Mouse (Mus musculus): ENCODE data around the gene Sh3bp5. TPM values are rescaled to one million over a fixed set of nuclear protein-coding genes. Genes with fewer than 3 reads are reported as not detected.

Gene Sh3bp5
- polyA plus RNA-seq, 1 experiment from 2014 or later = 29.9 TPM

DNA sequence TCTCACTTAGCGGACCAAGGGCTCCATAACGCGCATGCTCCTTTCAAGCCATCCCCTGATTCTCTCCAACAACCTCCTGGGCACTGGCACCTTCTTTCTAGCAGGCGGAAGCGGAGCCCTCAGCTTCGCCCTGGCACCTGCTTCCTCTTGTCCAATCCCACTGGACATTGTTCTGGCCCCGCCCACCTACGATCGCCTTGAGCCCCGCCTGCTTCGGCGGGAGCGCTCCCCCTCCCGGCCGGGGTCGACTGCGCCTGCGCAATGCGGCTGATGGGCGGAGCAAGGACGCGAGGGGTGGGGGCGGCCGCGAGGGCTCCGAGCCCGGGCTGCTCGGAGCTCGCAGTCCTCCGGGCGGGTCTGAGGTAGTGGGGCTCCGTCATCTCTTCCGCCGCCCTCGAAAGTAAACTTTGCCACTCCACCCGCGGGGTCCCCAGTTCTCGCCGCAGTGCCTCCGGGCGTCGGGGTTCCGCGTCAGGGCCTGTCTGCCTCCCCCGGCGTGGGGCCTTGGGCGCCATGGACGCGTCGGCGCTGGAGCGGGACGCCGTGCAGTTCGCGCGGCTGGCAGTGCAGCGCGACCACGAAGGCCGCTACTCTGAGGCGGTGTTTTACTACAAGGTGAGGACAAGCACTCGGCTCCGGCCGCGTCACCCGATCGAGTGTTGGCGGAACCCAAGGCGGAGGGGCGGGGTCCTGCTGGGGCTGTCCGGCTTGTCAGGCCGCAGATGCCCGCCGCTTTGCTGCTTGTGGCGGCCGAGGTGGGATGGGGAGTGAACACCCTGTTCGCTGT, 99.3 kb downstream of the Sh3bp5 start, which contains the start of gene Capn7:
Gene Capn7 (plus strand): TSS at position 270 of the 787 bp plus-strand sequence.
- Histone ChIP-seq H3K9me3 (replicated peaks) (no peaks in the 10 kb centered on the region), H3K27ac (ENCODE audit: poor library complexity, severe bottlenecking) (peak within 1 kb of the TSS; percentile 100), H3K4me1 (replicated peaks) (peaks cover 15% of the 10 kb centered on the region), H3K9ac (peak within 1 kb of the TSS; percentile 98), H3K4me2 (peak within 1 kb of the TSS; percentile 79), H3K36me3 (peaks cover 6% of the 10 kb centered on the region), H3K4me3 (peak within 1 kb of the TSS; percentile 97), H3K27me3 (replicated peaks) (no peaks in the 10 kb centered on the region)
- peak; percentile 99 for ATAC-seq (ENCODE audit: insufficient number of reproducible peaks, low FRiP score)
- WGBS = under 1% methylated on average over 78 of the region's 78 CpGs

DNA sequence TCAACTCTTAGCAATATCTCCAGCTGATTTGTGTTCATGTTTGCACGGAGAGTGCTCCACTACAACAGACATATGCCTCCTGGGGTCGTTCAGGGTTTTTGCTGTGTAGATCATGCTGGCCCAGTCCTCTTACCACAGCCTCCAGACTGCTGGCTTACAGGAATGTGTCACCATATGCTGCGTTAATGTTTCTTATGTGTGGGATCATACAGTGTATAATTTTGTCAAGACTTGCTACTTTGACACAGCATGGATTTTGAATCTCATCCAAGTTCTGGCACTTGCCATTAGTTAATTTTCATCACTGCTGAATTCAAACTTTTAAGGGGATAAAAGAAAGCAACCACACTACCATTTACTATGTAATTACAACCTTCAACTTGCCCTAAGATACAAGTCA, 100.1 kb downstream of the Sh3bp5 start:
- no peak for ATAC-seq (ENCODE audit: insufficient number of reproducible peaks, low FRiP score)
- Histone ChIP-seq H3K27ac (ENCODE audit: poor library complexity, severe bottlenecking) (no peak overlapping the region), H3K9ac (no peak overlapping the region)

DNA sequence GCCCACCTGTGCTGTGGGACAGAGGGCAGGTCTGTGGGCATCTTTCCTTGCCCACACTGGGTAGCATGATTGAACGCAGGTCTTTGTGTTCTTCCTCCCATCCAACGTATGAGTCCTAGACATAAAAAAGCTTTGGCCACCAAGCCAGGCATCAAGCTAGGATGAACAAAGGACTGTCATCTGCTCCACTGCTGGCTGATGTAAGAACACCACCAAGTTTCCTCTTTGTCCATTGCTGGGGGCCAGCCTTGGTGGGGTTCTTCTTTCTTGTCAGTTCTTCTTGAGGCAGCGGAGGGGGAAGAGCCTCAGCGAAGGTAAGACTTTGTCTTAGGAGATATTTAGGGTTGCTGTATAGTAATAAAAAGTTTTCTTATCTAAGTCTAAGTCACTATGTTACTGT, 104.9 kb downstream of the Sh3bp5 start:
- Histone ChIP-seq H3K4me1 (replicated peaks) (no peaks in the 10 kb centered on the region), H3K27ac (ENCODE audit: poor library complexity, severe bottlenecking) (no peak overlapping the region), H3K36me3 (no peaks in the 10 kb centered on the region), H3K4me3 (no peak overlapping the region), H3K9ac (no peak overlapping the region), H3K4me2 (no peak overlapping the region), H3K9me3 (replicated peaks) (no peaks in the 10 kb centered on the region), H3K27me3 (replicated peaks) (peaks cover 6% of the 10 kb centered on the region; the same call in 1 of the 2 replicates)
- WGBS = 66% methylated on average over 4 of the region's 4 CpGs
- no peak for ATAC-seq (ENCODE audit: insufficient number of reproducible peaks, low FRiP score)

More for the DNA sequence above, 100.1 kb downstream of the Sh3bp5 start:
- peak overlapping the region; percentile 97 for H3K4me3 ChIP-seq
- no peaks in the 10 kb centered on the region for H3K9me3 ChIP-seq (replicated peaks)
- peaks cover 15% of the 10 kb centered on the region for H3K4me1 ChIP-seq (replicated peaks)
- H3K4me2 ChIP-seq = peak overlapping the region; percentile 79
- 48% methylated on average over 3 of the region's 3 CpGs for WGBS
- H3K36me3 ChIP-seq = peaks cover 3% of the 10 kb centered on the region; the same call in 1 of the 2 replicates
- H3K27me3 ChIP-seq (replicated peaks) = no peaks in the 10 kb centered on the region

DNA sequence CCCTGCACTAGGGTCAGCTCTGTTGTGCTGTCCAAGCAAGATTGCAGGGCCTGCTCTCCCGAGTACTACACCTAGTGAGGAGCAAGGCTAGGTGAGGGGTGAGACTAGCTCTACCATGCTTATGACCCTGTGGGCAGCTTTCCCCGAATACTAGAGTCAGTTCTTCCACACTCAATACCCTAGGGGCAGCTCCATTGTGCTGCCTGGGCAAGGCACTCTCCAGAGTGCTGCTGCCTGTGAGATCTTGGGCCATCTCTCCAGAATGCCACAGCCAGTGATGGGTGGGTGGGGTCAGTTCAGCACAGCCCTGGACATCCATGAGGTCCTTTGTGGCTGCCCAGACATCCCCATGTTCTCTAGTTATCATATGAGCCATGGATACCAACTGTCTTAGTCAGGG, 106.1 kb downstream of the Sh3bp5 start:
- Histone ChIP-seq H3K27ac (ENCODE audit: poor library complexity, severe bottlenecking) (no peak overlapping the region), H3K27me3 (replicated peaks) (peaks cover 6% of the 10 kb centered on the region; the same call in 1 of the 2 replicates), H3K4me2 (no peak overlapping the region), H3K9ac (no peak overlapping the region), H3K36me3 (no peaks in the 10 kb centered on the region), H3K4me1 (replicated peaks) (no peaks in the 10 kb centered on the region), H3K4me3 (no peak overlapping the region), H3K9me3 (replicated peaks) (no peaks in the 10 kb centered on the region)
- WGBS = 29% methylated on average over 2 of the region's 2 CpGs
- ATAC-seq (ENCODE audit: insufficient number of reproducible peaks, low FRiP score) = no peak

DNA sequence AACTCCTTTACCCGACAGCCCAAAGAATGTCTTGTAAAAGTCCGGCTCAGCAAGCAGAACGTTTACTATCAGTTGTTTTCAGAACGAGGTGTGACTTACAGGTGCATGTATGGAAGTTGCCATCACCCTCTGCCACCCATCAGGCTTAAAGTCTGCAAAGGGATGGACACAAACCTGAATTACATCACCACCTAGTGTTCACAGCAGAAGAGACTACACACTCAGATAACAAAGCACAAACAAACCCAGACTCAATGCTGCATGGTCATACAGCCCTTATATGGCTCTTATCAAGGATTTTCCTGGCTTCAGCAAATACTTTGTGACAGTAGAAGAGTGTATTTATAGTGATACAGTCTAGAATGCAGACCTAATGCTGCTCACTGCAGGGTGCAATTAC, 108.2 kb downstream of the Sh3bp5 start:
- WGBS = 60% methylated on average over 4 of the region's 4 CpGs
- Histone ChIP-seq H3K4me3 (no peak overlapping the region), H3K9me3 (replicated peaks) (no peaks in the 10 kb centered on the region), H3K4me2 (no peak overlapping the region), H3K36me3 (no peaks in the 10 kb centered on the region), H3K9ac (no peak overlapping the region), H3K4me1 (replicated peaks) (peaks cover 3% of the 10 kb centered on the region; the same call in 1 of the 2 replicates), H3K27me3 (replicated peaks) (peaks cover 6% of the 10 kb centered on the region; the same call in 1 of the 2 replicates), H3K27ac (ENCODE audit: poor library complexity, severe bottlenecking) (no peak overlapping the region)
- ATAC-seq (ENCODE audit: insufficient number of reproducible peaks, low FRiP score) = no peak

DNA sequence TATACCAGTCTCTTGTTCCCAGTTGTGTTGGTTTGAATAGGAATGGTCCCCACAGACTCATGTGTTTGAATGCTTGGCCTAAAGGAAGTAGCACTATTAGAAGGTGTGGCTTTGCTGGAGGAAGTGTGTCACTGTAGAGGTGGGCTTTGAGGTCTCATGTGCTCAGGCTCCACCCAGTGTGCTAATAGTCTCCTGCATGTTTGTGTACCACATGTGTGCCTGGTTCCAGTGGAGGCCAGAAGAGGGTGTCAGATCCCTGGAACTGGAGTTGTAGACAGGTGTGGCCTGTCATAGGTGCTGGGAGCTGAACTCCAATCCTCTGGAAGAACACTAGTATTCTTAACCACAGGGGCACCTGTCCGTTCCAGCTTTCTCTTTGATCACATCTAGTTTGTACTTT, 108.7 kb downstream of the Sh3bp5 start:
- no peak overlapping the region for H3K4me2 ChIP-seq
- no peaks in the 10 kb centered on the region for H3K9me3 ChIP-seq (replicated peaks)
- H3K4me3 ChIP-seq = no peak overlapping the region
- WGBS = 79% methylated on average over 1 of the region's 1 CpGs
- H3K27ac ChIP-seq (ENCODE audit: poor library complexity, severe bottlenecking) = no peak overlapping the region
- no peak overlapping the region for H3K9ac ChIP-seq
- H3K36me3 ChIP-seq = no peaks in the 10 kb centered on the region
- H3K4me1 ChIP-seq (replicated peaks) = peaks cover 3% of the 10 kb centered on the region; the same call in 1 of the 2 replicates
- H3K27me3 ChIP-seq (replicated peaks) = peaks cover 6% of the 10 kb centered on the region; the same call in 1 of the 2 replicates
- ATAC-seq (ENCODE audit: insufficient number of reproducible peaks, low FRiP score) = no peak

DNA sequence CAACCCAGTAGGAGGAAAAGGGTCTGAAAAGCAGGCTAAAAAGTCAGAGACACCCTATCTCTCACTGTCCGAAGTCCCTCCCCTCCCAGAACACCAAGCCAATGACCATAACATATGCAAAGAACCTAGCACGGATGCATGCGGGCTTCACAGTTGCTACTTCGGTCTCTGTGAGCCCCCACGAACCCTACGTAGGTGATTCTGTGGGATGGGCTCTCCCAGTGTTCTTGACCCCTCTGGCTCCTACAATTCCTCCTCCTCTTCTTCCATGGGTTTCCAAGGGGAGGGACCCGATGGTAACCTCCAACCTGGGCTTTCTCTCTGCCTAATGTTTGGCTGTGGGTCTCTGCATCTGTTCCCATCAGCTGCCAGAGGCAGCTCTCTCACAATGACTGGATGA, 109.1 kb downstream of the Sh3bp5 start:
- Histone ChIP-seq H3K27ac (ENCODE audit: poor library complexity, severe bottlenecking) (no peak overlapping the region), H3K36me3 (no peaks in the 10 kb centered on the region), H3K4me1 (replicated peaks) (peaks cover 3% of the 10 kb centered on the region; the same call in 1 of the 2 replicates), H3K4me3 (no peak overlapping the region), H3K9ac (no peak overlapping the region), H3K9me3 (replicated peaks) (no peaks in the 10 kb centered on the region), H3K4me2 (no peak overlapping the region), H3K27me3 (replicated peaks) (peaks cover 6% of the 10 kb centered on the region; the same call in 1 of the 2 replicates)
- 72% methylated on average over 7 of the region's 7 CpGs for WGBS
- no peak for ATAC-seq (ENCODE audit: insufficient number of reproducible peaks, low FRiP score)

DNA sequence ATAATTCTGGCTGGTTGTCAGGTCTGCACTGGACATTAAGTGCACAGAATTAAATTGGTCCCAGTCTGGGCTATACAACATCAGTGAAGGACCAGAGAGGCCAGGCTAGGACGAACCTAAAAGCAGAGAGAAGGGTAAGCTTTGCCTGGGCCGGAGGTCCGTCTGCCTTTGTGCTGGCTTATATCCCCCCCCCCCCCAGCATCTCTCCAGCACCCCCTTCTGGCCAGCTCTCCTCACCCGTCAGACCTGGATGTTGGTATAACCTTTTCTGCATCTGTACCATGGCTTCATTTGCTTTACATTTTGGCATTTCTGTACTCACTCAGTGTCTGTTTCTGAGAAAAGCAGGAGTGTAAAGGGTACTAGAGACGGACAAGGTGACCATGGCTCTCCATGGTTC, 110.3 kb downstream of the Sh3bp5 start:
- no peaks in the 10 kb centered on the region for H3K9me3 ChIP-seq (replicated peaks)
- no peak overlapping the region for H3K9ac ChIP-seq
- 46% methylated on average over 5 of the region's 5 CpGs for whole genome bisulfite sequencing
- ATAC-seq (ENCODE audit: insufficient number of reproducible peaks, low FRiP score) = no peak
- no peaks in the 10 kb centered on the region for H3K36me3 ChIP-seq
- H3K27me3 ChIP-seq (replicated peaks) = peaks cover 7% of the 10 kb centered on the region; the same call in 1 of the 2 replicates
- H3K4me2 ChIP-seq = no peak overlapping the region
- H3K27ac ChIP-seq (ENCODE audit: poor library complexity, severe bottlenecking) = no peak overlapping the region
- H3K4me3 ChIP-seq = no peak overlapping the region
- H3K4me1 ChIP-seq (replicated peaks) = peaks cover 3% of the 10 kb centered on the region; the same call in 1 of the 2 replicates

DNA sequence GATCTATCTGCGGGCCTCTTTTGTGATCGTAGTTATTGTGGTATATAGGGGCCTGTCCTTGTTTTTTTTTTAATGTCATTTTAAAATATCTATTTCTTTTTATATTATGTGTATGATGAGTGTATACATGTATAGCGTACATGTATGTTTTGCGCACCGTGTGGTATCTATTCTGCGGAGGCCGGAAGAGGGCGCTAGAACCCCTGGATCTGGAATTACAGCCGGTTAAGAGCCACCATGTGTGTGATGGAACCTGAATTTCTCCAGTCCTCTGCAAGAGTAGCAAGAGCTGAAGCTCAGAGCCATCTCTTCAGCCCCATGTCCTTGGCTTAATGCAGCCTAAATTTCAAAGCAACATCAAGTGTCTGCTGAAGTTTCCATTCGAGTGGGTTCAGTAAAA, 111.0 kb downstream of the Sh3bp5 start:
- H3K27me3 ChIP-seq (replicated peaks) = peaks cover 13% of the 10 kb centered on the region; the same call in 1 of the 2 replicates

DNA sequence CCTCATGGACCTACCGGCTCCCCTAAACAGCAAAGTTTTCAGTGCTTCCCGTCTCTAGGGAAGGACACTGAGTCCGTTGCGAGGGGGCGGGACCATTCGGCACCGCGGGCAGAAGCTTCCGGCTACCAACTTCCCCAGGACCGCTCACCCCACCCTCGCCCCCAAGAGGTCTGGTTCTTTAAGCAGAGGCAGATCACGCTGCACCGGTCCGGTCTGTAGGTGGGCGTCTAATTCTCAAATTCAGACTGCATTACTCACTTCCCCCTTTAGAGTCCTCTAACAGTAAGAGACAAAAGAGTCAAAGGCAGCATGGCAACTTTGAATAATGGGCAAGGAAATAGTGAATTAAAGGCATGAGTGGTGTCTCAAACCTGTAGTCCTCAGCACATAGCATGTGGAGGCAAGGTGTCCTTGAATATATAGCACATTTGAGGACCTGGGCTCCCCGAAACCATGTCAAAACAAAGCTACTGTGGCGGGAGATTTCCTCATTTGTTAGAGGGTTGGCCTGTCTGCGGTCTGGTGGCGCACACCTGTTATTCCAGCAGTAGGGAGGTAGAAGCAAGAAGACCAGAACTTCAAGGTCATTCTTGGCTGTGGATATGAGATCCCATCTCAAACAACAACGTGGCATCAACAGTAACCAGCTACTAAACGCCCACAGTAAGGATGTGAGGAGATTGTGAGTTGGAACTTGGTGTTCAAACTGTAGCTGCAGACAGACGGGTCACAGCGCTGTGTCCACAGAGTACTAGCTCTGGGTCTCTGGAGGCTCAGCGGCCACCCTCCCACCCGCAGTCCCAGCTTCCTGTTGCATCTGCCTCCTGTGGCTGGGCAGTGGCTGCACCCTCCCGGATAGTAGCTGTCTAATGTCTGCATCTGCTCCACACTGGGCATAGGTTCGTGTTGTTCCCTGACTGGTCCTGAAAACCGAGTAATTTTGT, 111.8 kb downstream of the Sh3bp5 start, which contains the start of gene Dnah1:
Gene Dnah1 (minus strand): TSS at position 48 of the 944 bp plus-strand sequence.
- no peak within 1 kb of the TSS for H3K27ac ChIP-seq (ENCODE audit: poor library complexity, severe bottlenecking)

More for the DNA sequence above, 111.0 kb downstream of the Sh3bp5 start:
- H3K4me3 ChIP-seq = no peak overlapping the region
- WGBS = 56% methylated on average over 10 of the region's 10 CpGs
- ATAC-seq (ENCODE audit: insufficient number of reproducible peaks, low FRiP score) = no peak
- no peak overlapping the region for H3K9ac ChIP-seq
- no peaks in the 10 kb centered on the region for H3K36me3 ChIP-seq
- peaks cover 3% of the 10 kb centered on the region; the same call in 1 of the 2 replicates for H3K4me1 ChIP-seq (replicated peaks)
- no peaks in the 10 kb centered on the region for H3K9me3 ChIP-seq (replicated peaks)
- H3K4me2 ChIP-seq = no peak overlapping the region
- no peak overlapping the region for H3K27ac ChIP-seq (ENCODE audit: poor library complexity, severe bottlenecking)

More for the DNA sequence above, 111.8 kb downstream of the Sh3bp5 start, which contains the start of gene Dnah1:
- ATAC-seq (ENCODE audit: insufficient number of reproducible peaks, low FRiP score) = peak; percentile 52; the same call in 1 of the 2 replicates
- Histone ChIP-seq H3K9me3 (replicated peaks) (no peaks in the 10 kb centered on the region), H3K9ac (peak within 1 kb of the TSS; percentile 68), H3K4me3 (peak within 1 kb of the TSS; percentile 52), H3K36me3 (no peaks in the 10 kb centered on the region), H3K4me1 (replicated peaks) (peaks cover 3% of the 10 kb centered on the region; the same call in 1 of the 2 replicates), H3K27me3 (replicated peaks) (0 out of 2 replicates have a peak, but pooled peaks cover 8% of the 10 kb centered on the region), H3K4me2 (peak within 1 kb of the TSS; percentile 77)
- WGBS = 24% methylated on average over 28 of the region's 28 CpGs

Data from heart, embryonic 12.5 days (tissue).